Mouse (Mus musculus) A20 (cell line): ENCODE measurements around the gene Rsph9.
A peak's percentile ranks its signal among the peaks of the same experiment; 100 is the strongest.

ENCODE experiments used
- DNase-seq: peaks from one replicate; pipeline ENCODE4 v3.0.0-alpha.2; 2011; ENCODE audit warnings: low read depth, low spot score

Gene Rsph9

GRCm38 (mm10) chr17:46102608-46103159 is 41.3 kb downstream of the Rsph9 start:
- DNase-seq, result no peak

- no peak for DNase-seq
Observed at GRCm38 (mm10) chr17:46101906-46102305, 42.1 kb downstream of the Rsph9 start.

GRCm38 (mm10) chr17:46098525-46098924 is 45.5 kb downstream of the Rsph9 start:
- no peak for DNase-seq

GRCm38 (mm10) chr17:46091899-46092298 is 52.1 kb downstream of the Rsph9 start:
- no peak for DNase-seq

GRCm38 (mm10) chr17:46091351-46091750 is 52.7 kb downstream of the Rsph9 start:
- DNase-seq, result no peak

GRCm38 (mm10) chr17:46086341-46086870 is 57.6 kb downstream of the Rsph9 start:
- no peak for DNase-seq

- DNase-seq, result no peak
Observed at GRCm38 (mm10) chr17:46084091-46084501, 59.9 kb downstream of the Rsph9 start.

- DNase-seq, result no peak
Observed at GRCm38 (mm10) chr17:46083381-46083780, 60.6 kb downstream of the Rsph9 start.

GRCm38 (mm10) chr17:46081657-46082056 is 62.4 kb downstream of the Rsph9 start:
- no peak for DNase-seq

GRCm38 (mm10) chr17:46081042-46081441 is 63.0 kb downstream of the Rsph9 start:
- no peak for DNase-seq

- no peak for DNase-seq
Observed at GRCm38 (mm10) chr17:46080388-46080787, 63.6 kb downstream of the Rsph9 start.

GRCm38 (mm10) chr17:46079037-46079436 is 65.0 kb downstream of the Rsph9 start:
- DNase-seq, result no peak

GRCm38 (mm10) chr17:46077921-46078534 is 66.0 kb downstream of the Rsph9 start:
- no peak for DNase-seq

GRCm38 (mm10) chr17:46076260-46076551 is 67.8 kb downstream of the Rsph9 start:
- DNase-seq, result no peak

GRCm38 (mm10) chr17:46075551-46076259 is 68.3 kb downstream of the Rsph9 start:
- no peak for DNase-seq

GRCm38 (mm10) chr17:46075116-46075485 is 68.9 kb downstream of the Rsph9 start:
- peak; percentile 82 for DNase-seq

- peak; percentile 9 for DNase-seq
Observed at GRCm38 (mm10) chr17:46074398-46075115, 69.5 kb downstream of the Rsph9 start.

GRCm38 (mm10) chr17:46073730-46074301 is 70.2 kb downstream of the Rsph9 start:
- DNase-seq, result peak; percentile 67
